Mouse (Mus musculus): ENCODE data around the gene Mterf4. TPM values are rescaled to one million over a fixed set of nuclear protein-coding genes. Genes with fewer than 3 reads are reported as not detected.
A peak's percentile ranks its signal among the peaks of the same experiment; 100 is the strongest.

Mterf4 gene
- polyA plus RNA-seq, 1 experiment from 2014 or later: 34.5 TPM

DNA sequence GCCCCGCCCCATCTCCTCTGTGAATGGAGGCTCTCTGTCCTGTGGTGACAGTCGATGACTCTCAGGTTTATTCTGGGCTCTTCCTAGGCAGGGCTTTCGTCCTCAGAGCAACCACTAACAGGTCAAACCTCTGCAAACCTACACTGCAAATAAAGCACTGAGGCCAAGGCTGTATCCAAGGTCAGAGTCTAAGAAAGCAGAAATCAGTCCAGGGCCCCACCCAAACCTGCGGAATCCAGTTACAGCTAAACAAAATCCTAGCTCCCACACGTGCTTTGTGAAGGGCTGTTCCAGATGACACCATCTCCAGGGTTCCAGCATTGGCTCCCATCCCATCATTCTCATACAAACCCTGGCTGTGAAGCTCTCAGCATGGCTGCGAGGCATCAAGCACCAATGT, 30.2 kb downstream of the Mterf4 start:
- WGBS: 83% methylated on average over 6 of the region's 6 CpGs
- DNase-seq (ENCODE audit: low spot score) (no peak), ATAC-seq (ENCODE audit: insufficient read depth, low FRiP score, low TSS enrichment) (no peak)
- Histone ChIP-seq H3K36me3 (ENCODE audit: control insufficient read depth, insufficient read depth, low read length) (no peaks in the 10 kb centered on the region), H3K4me2 (ENCODE audit: low read depth) (no peak overlapping the region), H3K9me3 (ENCODE audit: control insufficient read depth, low read length) (no peaks in the 10 kb centered on the region), H3K27me3 (ENCODE audit: control insufficient read depth, insufficient read depth, low read length) (no peaks in the 10 kb centered on the region), H3K27ac (ENCODE audit: low read depth, low read length) (no peak overlapping the region), H3K4me3 (ENCODE audit: low read depth, low read length) (no peak overlapping the region), H3K4me1 (ENCODE audit: control insufficient read depth, insufficient read depth, low read length) (no peaks in the 10 kb centered on the region), H3K9ac (ENCODE audit: low read length) (no peak overlapping the region)

DNA sequence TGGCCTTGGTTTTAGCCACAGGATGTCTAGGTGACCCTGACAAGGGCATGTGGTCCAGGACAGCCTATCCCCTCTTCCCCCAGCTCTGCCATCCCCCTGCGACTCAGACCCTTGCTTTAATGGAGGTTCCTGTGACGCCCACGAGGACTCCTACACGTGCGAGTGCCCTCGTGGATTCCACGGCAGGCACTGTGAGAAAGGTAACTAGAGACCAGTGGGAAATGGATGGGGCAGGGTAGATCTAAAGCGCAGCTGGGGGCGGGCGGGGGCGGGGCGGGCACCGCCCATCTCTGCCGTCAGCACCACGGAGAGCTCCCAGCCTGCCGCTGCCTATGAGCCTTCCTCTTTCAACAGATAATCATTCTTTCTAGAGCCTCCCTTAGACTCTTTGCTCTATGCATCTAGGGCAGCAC, 33.3 kb downstream of the Mterf4 start:
- Histone ChIP-seq H3K27ac (ENCODE audit: low read depth, low read length) (no peak overlapping the region), H3K36me3 (ENCODE audit: control insufficient read depth, insufficient read depth, low read length) (no peaks in the 10 kb centered on the region), H3K9ac (ENCODE audit: low read length) (no peak overlapping the region), H3K4me3 (ENCODE audit: low read depth, low read length) (no peak overlapping the region), H3K4me1 (ENCODE audit: control insufficient read depth, insufficient read depth, low read length) (no peaks in the 10 kb centered on the region), H3K9me3 (ENCODE audit: control insufficient read depth, low read length) (no peaks in the 10 kb centered on the region), H3K4me2 (ENCODE audit: low read depth) (0 out of 2 replicates have a peak overlapping the region, but pooled peaks have one; percentile 17), H3K27me3 (ENCODE audit: control insufficient read depth, insufficient read depth, low read length) (no peaks in the 10 kb centered on the region)
- DNase-seq (ENCODE audit: low spot score): peak; percentile 68
- WGBS: 2% methylated on average over 16 of the region's 16 CpGs
- ATAC-seq (ENCODE audit: insufficient read depth, low FRiP score, low TSS enrichment): no peak

DNA sequence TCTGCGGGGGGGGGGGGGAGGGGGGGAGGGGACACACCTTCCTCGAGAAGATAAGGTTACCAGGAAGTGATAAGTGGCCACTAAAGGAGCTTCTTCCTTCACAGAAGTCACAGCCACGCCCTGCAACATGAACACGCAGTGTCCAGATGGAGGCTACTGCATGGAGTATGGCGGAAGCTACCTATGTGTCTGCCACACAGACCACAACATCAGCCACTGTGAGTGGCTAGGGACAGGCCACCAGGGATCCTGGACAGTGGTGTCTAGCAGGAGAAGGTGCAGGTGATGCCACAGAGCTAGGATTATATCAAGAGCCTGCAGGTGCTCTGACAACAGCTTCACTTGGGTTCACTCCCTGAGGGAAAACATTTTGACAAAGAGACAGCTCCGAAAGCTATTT, 34.0 kb downstream of the Mterf4 start:
- DNase-seq (ENCODE audit: low spot score) (no peak), ATAC-seq (ENCODE audit: insufficient read depth, low FRiP score, low TSS enrichment) (no peak)
- Histone ChIP-seq H3K27ac (ENCODE audit: low read depth, low read length) (no peak overlapping the region), H3K4me3 (ENCODE audit: low read depth, low read length) (no peak overlapping the region), H3K27me3 (ENCODE audit: control insufficient read depth, insufficient read depth, low read length) (no peaks in the 10 kb centered on the region), H3K4me2 (ENCODE audit: low read depth) (no peak overlapping the region), H3K36me3 (ENCODE audit: control insufficient read depth, insufficient read depth, low read length) (no peaks in the 10 kb centered on the region), H3K9ac (ENCODE audit: low read length) (no peak overlapping the region), H3K4me1 (ENCODE audit: control insufficient read depth, insufficient read depth, low read length) (no peaks in the 10 kb centered on the region), H3K9me3 (ENCODE audit: control insufficient read depth, low read length) (no peaks in the 10 kb centered on the region)
- 80% methylated on average over 5 of the region's 6 CpGs for WGBS

DNA sequence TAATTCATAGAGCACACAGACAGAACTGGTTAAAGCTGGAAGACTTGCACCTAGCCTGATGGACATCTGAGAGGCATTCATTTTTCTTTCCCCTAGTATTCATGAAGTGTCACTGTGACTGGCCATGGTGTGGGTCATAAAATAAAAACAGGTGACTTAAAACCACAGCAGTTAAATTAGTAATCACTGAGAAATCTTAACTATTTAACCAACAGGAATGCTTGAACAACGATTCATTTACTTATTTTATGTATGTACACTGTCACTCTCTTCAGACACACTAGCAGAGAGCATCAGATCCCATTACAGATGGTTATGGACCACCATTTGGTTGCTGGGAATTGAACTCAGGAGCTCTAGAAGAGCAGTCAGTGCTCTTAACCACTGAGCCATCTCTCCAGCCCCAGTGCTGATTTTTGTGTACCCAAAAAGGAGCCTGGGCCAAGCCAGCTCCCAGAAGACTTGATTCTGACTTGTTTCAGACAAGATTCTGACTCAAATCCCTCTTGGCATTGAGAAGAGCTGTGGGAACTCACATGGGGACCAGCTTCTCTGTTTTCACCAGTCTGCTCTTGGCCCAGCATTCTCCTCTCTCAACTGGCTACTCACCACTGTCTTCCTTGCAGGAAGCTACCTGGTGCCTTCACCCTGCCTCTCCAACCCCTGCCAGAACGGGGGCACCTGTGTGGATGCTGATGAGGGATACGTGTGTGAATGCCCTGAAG, 35.0 kb downstream of the Mterf4 start:
- Histone ChIP-seq H3K36me3 (ENCODE audit: control insufficient read depth, insufficient read depth, low read length) (no peaks in the 10 kb centered on the region), H3K4me2 (ENCODE audit: low read depth) (no peak overlapping the region), H3K27ac (ENCODE audit: low read depth, low read length) (no peak overlapping the region), H3K27me3 (ENCODE audit: control insufficient read depth, insufficient read depth, low read length) (no peaks in the 10 kb centered on the region), H3K9ac (ENCODE audit: low read length) (no peak overlapping the region), H3K4me1 (ENCODE audit: control insufficient read depth, insufficient read depth, low read length) (no peaks in the 10 kb centered on the region), H3K9me3 (ENCODE audit: control insufficient read depth, low read length) (no peaks in the 10 kb centered on the region), H3K4me3 (ENCODE audit: low read depth, low read length) (no peak overlapping the region)
- DNase-seq (ENCODE audit: low spot score): no peak
- ATAC-seq (ENCODE audit: insufficient read depth, low FRiP score, low TSS enrichment): no peak
- 79% methylated on average over 3 of the region's 3 CpGs for WGBS

DNA sequence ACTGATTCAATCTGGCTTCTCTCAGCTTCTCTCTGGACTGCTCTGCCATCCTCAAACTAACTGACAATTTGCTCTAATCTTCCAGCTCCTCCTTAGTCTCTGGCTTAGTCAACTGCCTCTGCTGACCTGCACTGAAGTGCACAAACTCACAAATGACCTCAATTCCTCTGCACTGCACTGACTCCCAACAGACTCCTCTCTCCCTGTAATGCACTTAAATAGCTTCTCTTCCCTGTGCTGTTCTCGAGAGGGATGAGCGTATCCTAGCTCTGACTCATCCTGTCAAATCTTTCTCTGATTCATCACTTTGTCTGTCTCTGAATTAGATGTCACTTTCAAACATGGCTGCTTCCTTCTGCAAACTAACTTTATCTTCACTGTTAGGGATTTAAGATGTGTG, 37.5 kb downstream of the Mterf4 start:
- no peak overlapping the region for H3K4me3 ChIP-seq (ENCODE audit: low read depth, low read length)

DNA sequence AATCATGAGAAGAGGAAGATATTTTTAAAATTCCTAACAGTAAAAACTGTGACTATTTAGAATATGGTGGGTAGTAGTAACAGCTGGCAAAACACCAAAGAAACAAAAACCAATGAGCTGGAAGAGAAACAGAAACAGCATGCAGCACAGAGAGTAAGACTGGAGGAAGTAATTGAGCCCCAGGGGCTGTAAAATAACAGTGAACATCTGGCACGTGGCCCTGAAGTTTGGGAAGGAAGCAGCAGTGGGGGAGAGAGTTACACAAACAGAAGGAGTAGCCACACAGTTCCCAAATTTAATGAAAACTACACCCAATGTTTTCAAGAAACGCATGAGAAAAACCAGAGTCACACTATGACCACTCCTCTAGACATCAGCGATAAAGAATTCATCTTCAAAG, 38.5 kb downstream of the Mterf4 start:
- Histone ChIP-seq H3K9me3 (ENCODE audit: control insufficient read depth, low read length) (no peaks in the 10 kb centered on the region), H3K27ac (ENCODE audit: low read depth, low read length) (no peak overlapping the region), H3K4me3 (ENCODE audit: low read depth, low read length) (no peak overlapping the region), H3K36me3 (ENCODE audit: control insufficient read depth, insufficient read depth, low read length) (no peaks in the 10 kb centered on the region; the same call in 1 of the 2 replicates), H3K27me3 (ENCODE audit: control insufficient read depth, insufficient read depth, low read length) (no peaks in the 10 kb centered on the region), H3K9ac (ENCODE audit: low read length) (no peak overlapping the region), H3K4me2 (ENCODE audit: low read depth) (no peak overlapping the region), H3K4me1 (ENCODE audit: control insufficient read depth, insufficient read depth, low read length) (no peaks in the 10 kb centered on the region)
- ATAC-seq (ENCODE audit: insufficient read depth, low FRiP score, low TSS enrichment) (no peak), DNase-seq (ENCODE audit: low spot score) (no peak)
- 40% methylated on average over 3 of the region's 3 CpGs for WGBS

More for the DNA sequence above, 37.5 kb downstream of the Mterf4 start:
- no peak overlapping the region for H3K9ac ChIP-seq (ENCODE audit: low read length)
- DNase-seq (ENCODE audit: low spot score): no peak
- no peaks in the 10 kb centered on the region for H3K9me3 ChIP-seq (ENCODE audit: control insufficient read depth, low read length)
- H3K27me3 ChIP-seq (ENCODE audit: control insufficient read depth, insufficient read depth, low read length): no peaks in the 10 kb centered on the region
- no peak overlapping the region for H3K4me2 ChIP-seq (ENCODE audit: low read depth)
- H3K4me1 ChIP-seq (ENCODE audit: control insufficient read depth, insufficient read depth, low read length): no peaks in the 10 kb centered on the region
- WGBS: 87% methylated on average over 2 of the region's 2 CpGs
- H3K36me3 ChIP-seq (ENCODE audit: control insufficient read depth, insufficient read depth, low read length): no peaks in the 10 kb centered on the region
- H3K27ac ChIP-seq (ENCODE audit: low read depth, low read length): no peak overlapping the region
- ATAC-seq (ENCODE audit: insufficient read depth, low FRiP score, low TSS enrichment): no peak

DNA sequence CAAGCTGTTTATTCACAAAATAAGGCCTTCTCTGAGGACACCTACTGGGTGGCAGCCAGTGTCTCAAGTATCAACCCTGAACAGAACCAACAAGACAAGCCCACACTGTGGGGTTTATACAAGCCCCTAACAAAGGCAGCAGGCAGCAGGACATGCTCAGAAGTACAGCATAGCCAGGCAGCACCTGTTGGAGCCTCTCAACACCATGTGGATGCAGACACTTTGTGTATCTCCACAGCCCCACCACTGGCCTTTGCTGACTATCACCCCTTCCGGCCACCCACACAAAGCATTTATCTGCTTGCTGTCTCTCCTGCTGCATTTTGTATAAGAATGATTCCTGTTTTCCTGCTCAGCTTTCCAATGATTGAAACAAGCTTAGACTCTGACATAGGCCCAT, 48.2 kb downstream of the Mterf4 start:
- H3K36me3 ChIP-seq (ENCODE audit: control insufficient read depth, insufficient read depth, low read length): no peaks in the 10 kb centered on the region; the same call in 1 of the 2 replicates
- no peaks in the 10 kb centered on the region for H3K9me3 ChIP-seq (ENCODE audit: control insufficient read depth, low read length)
- no peak overlapping the region for H3K4me3 ChIP-seq (ENCODE audit: low read depth, low read length)
- no peaks in the 10 kb centered on the region for H3K4me1 ChIP-seq (ENCODE audit: control insufficient read depth, insufficient read depth, low read length)
- no peaks in the 10 kb centered on the region for H3K27me3 ChIP-seq (ENCODE audit: control insufficient read depth, insufficient read depth, low read length)
- ATAC-seq (ENCODE audit: insufficient read depth, low FRiP score, low TSS enrichment) (no peak), DNase-seq (ENCODE audit: low spot score) (no peak)
- no peak overlapping the region for H3K27ac ChIP-seq (ENCODE audit: low read depth, low read length)
- H3K4me2 ChIP-seq (ENCODE audit: low read depth): no peak overlapping the region
- H3K9ac ChIP-seq (ENCODE audit: low read length): no peak overlapping the region
- WGBS: 85% methylated on average over 1 of the region's 1 CpGs

DNA sequence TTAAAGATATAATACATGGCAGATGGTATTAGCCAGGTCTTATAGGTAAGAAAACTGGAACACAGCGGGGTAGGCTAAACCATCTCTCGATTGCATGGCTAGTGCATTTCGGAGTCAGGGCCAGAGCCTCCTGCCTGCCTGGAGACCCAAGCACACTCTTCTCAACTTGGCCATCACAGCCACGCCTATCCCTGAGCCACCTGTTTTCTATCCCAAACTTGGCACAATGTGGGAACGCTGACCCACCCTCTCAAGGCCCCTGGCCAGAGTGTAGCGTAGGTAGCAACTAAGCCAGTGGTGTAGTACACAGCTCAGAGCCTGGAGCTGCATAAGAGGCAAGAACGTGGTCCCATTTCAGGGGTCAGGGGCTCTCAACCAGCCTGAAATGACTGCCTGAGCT, 50.0 kb downstream of the Mterf4 start:
- WGBS: 93% methylated on average over 7 of the region's 7 CpGs
- Histone ChIP-seq H3K36me3 (ENCODE audit: control insufficient read depth, insufficient read depth, low read length) (no peaks in the 10 kb centered on the region), H3K4me1 (ENCODE audit: control insufficient read depth, insufficient read depth, low read length) (no peaks in the 10 kb centered on the region), H3K9me3 (ENCODE audit: control insufficient read depth, low read length) (no peaks in the 10 kb centered on the region), H3K4me2 (ENCODE audit: low read depth) (no peak overlapping the region), H3K27ac (ENCODE audit: low read depth, low read length) (no peak overlapping the region), H3K27me3 (ENCODE audit: control insufficient read depth, insufficient read depth, low read length) (no peaks in the 10 kb centered on the region), H3K4me3 (ENCODE audit: low read depth, low read length) (no peak overlapping the region), H3K9ac (ENCODE audit: low read length) (no peak overlapping the region)
- DNase-seq (ENCODE audit: low spot score) (no peak), ATAC-seq (ENCODE audit: insufficient read depth, low FRiP score, low TSS enrichment) (no peak)

DNA sequence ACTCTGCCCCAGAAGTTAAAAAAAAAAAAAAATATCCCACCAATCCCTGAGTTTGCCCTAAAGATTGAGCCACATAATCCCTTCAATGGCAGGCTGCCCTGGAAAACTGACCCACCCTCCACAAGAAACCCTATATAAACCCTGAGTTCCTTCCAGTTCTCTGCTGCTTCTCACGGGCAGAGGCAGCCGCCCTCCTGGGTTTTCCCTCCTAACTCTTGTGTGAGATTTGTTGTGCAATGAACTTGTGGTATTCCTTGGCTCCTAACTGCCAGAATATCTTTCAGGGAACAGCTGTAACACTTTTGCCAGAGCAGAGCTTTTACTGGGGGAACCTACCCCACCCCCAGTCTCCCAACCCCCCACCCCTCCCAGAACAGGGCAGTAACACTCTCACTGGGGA, 53.1 kb downstream of the Mterf4 start:
- Histone ChIP-seq H3K9ac (ENCODE audit: low read length) (no peak overlapping the region), H3K27me3 (ENCODE audit: control insufficient read depth, insufficient read depth, low read length) (no peaks in the 10 kb centered on the region), H3K4me1 (ENCODE audit: control insufficient read depth, insufficient read depth, low read length) (no peaks in the 10 kb centered on the region), H3K4me3 (ENCODE audit: low read depth, low read length) (no peak overlapping the region), H3K36me3 (ENCODE audit: control insufficient read depth, insufficient read depth, low read length) (no peaks in the 10 kb centered on the region), H3K4me2 (ENCODE audit: low read depth) (no peak overlapping the region), H3K9me3 (ENCODE audit: control insufficient read depth, low read length) (no peaks in the 10 kb centered on the region), H3K27ac (ENCODE audit: low read depth, low read length) (no peak overlapping the region)
- ATAC-seq (ENCODE audit: insufficient read depth, low FRiP score, low TSS enrichment) (no peak), DNase-seq (ENCODE audit: low spot score) (no peak)
- WGBS: 46% methylated on average over 2 of the region's 2 CpGs

All from neural tube, embryonic 11.5 days (tissue).